Comparison of ENCODE assay signal across 8 mouse cellular contexts in genomic region chr1:190978511-190979073, GRCm38 (mm10). TPM values are rescaled to one million over a fixed set of nuclear protein-coding genes. Genes with fewer than 3 reads are reported as not detected.
DNase-seq lines count a peak whose midpoint lies in the region; ATAC-seq and TF ChIP-seq lines count a peak whose summit lies in the region.

No protein-coding gene starts in this region.

- no peak for TF ChIP-seq RAD21 in CH12.LX (IDR thresholded peaks at IDR 0.05; ENCODE audit: low read depth, low read length)

- ATAC-seq in heart, embryonic 11.5 days (replicated peaks; ENCODE audit: insufficient number of reproducible peaks, low FRiP score, low TSS enrichment): peak; percentile 60
- ATAC-seq in heart, embryonic 14.5 days (ENCODE audit: insufficient number of reproducible peaks, insufficient read depth, low FRiP score, low read depth): peak; percentile 38
- ATAC-seq in limb, embryonic 13.5 days (ENCODE audit: low FRiP score, low read depth): peak; percentile 82; the same call in 1 of the 2 replicates
- peak; percentile 83 for ATAC-seq in neural tube, embryonic 14.5 days (ENCODE audit: low read depth)

- peaks cover 9% of the 10 kb centered on the region for H3K36me3 ChIP-seq in heart, embryonic 11.5 days (ENCODE audit: control insufficient read depth, insufficient read depth, low read length)
- H3K36me3 ChIP-seq in CH12.LX (replicated peaks in 1 of 2; ENCODE audit: control insufficient read depth in 1 of 2, insufficient read depth in 1 of 2, low read length in 1 of 2): no peaks in the 10 kb centered on the region
- peaks cover 25% of the 10 kb centered on the region for H3K36me3 ChIP-seq in heart, embryonic 14.5 days (ENCODE audit: control insufficient read depth, insufficient read depth, low read length)
- peaks cover 25% of the 10 kb centered on the region for H3K36me3 ChIP-seq in limb, embryonic 13.5 days
- H3K36me3 ChIP-seq in neural tube, embryonic 14.5 days (ENCODE audit: control insufficient read depth, insufficient read depth, low read length): peaks cover 13% of the 10 kb centered on the region

- no peak for DNase-seq in heart, adult 11 months
- no peak for DNase-seq in CH12.LX (ENCODE audit: extremely low read depth)
- DNase-seq in cerebellum, postnatal 14 days: peak; percentile 51 to 59
- no peak for DNase-seq in layer of hippocampus, adult 9-10 months (ENCODE audit: low spot score)

- peak overlapping the region; percentile 95 for H3K27ac ChIP-seq in heart, embryonic 11.5 days (ENCODE audit: low read depth, low read length)
- no peak overlapping the region for H3K27ac ChIP-seq in CH12.LX (ENCODE audit: insufficient read depth, low read depth)
- peak overlapping the region; percentile 88 to 93 for H3K27ac ChIP-seq in heart, embryonic 14.5 days (replicated peaks in 1 of 2; ENCODE audit: control insufficient read depth in 1 of 2, insufficient read depth in 1 of 2, low read depth in 2 of 2, low read length in 2 of 2)
- peak overlapping the region; percentile 96 for H3K27ac ChIP-seq in limb, embryonic 13.5 days
- H3K27ac ChIP-seq in neural tube, embryonic 14.5 days (ENCODE audit: low read depth, low read length): peak overlapping the region; percentile 95

- no peaks in the 10 kb centered on the region for H3K27me3 ChIP-seq in heart, embryonic 11.5 days (ENCODE audit: control insufficient read depth, insufficient read depth, low read length)
- H3K27me3 ChIP-seq in CH12.LX (replicated peaks): peaks cover 7% of the 10 kb centered on the region
- no peaks in the 10 kb centered on the region for H3K27me3 ChIP-seq in heart, embryonic 14.5 days (ENCODE audit: control insufficient read depth, insufficient read depth, low read length)
- H3K27me3 ChIP-seq in limb, embryonic 13.5 days: no peaks in the 10 kb centered on the region
- H3K27me3 ChIP-seq in neural tube, embryonic 14.5 days (ENCODE audit: control insufficient read depth, insufficient read depth, low read length): no peaks in the 10 kb centered on the region; the same call in 1 of the 2 replicates

- no peak for TF ChIP-seq CTCF in CH12.LX (conservative IDR thresholded peaks at IDR 0.05 in 1 of 2, IDR thresholded peaks at IDR 0.05 in 1 of 2; ENCODE audit: low read depth in 2 of 2, low read length in 2 of 2)

- TF ChIP-seq EP300 in CH12.LX (IDR thresholded peaks at IDR 0.05; ENCODE audit: low read length): no peak

- in situ Hi-C loops in CH12.LX (cut with MboI; ENCODE audit: low pct_ligation_motif_present, low pct_unique_long_range_greater_than_20kb, low sequenced_read_pairs): no loop called here

- dilution Hi-C loops in CH12.LX (cut with MboI; ENCODE audit: extremely low pct_ligation_motif_present, extremely low pct_unique_long_range_greater_than_20kb, low sequenced_read_pairs): no loop called here

- no peak for TF ChIP-seq POLR2A in CH12.LX (IDR thresholded peaks at IDR 0.05; ENCODE audit: low read depth, low read length)

- no peaks in the 10 kb centered on the region for H3K79me2 ChIP-seq in CH12.LX (replicated peaks; ENCODE audit: control insufficient read depth, extremely low read depth, insufficient read depth, poor library complexity, severe bottlenecking)

- no peaks in the 10 kb centered on the region for H3K9me3 ChIP-seq in heart, embryonic 11.5 days (replicated peaks; ENCODE audit: control insufficient read depth, low read length)
- H3K9me3 ChIP-seq in CH12.LX (replicated peaks; ENCODE audit: low read length): peaks cover 6% of the 10 kb centered on the region
- no peaks in the 10 kb centered on the region for H3K9me3 ChIP-seq in heart, embryonic 14.5 days (ENCODE audit: control insufficient read depth, low read length)
- no peaks in the 10 kb centered on the region for H3K9me3 ChIP-seq in limb, embryonic 13.5 days
- no peaks in the 10 kb centered on the region for H3K9me3 ChIP-seq in neural tube, embryonic 14.5 days (ENCODE audit: control insufficient read depth, low read length)

- peak overlapping the region; percentile 96 for H3K9ac ChIP-seq in heart, embryonic 11.5 days (ENCODE audit: low read depth, low read length)
- H3K9ac ChIP-seq in CH12.LX (ENCODE audit: insufficient read depth, low read depth): no peak overlapping the region
- peak overlapping the region; percentile 96 for H3K9ac ChIP-seq in heart, embryonic 14.5 days (ENCODE audit: low read length)
- peak overlapping the region; percentile 93 for H3K9ac ChIP-seq in limb, embryonic 13.5 days
- peak overlapping the region; percentile 97 for H3K9ac ChIP-seq in neural tube, embryonic 14.5 days (replicated peaks; ENCODE audit: low read depth, low read length)

- under 1% methylated on average over 46 of the region's 46 CpGs for WGBS in heart, embryonic 11.5 days (ENCODE audit: insufficient replicate concordance)
- WGBS in heart, embryonic 14.5 days: 1% methylated on average over 44 of the region's 46 CpGs
- WGBS in limb, embryonic 13.5 days: under 1% methylated on average over 39 of the region's 46 CpGs
- WGBS in neural tube, embryonic 14.5 days: under 1% methylated on average over 41 of the region's 46 CpGs

- peak overlapping the region; percentile 79 for H3K4me3 ChIP-seq in heart, embryonic 11.5 days (ENCODE audit: low read depth, low read length)
- peak overlapping the region in 1 of 3 experiments; percentile 38 for H3K4me3 ChIP-seq in CH12.LX (replicated peaks in 1 of 3; ENCODE audit: low read depth in 2 of 3, low read length in 2 of 3, poor library complexity in 1 of 3)
- peak overlapping the region; percentile 78 for H3K4me3 ChIP-seq in heart, embryonic 14.5 days (ENCODE audit: control insufficient read depth in 1 of 2, insufficient read depth in 1 of 2, low read depth in 1 of 2, low read length in 2 of 2)
- H3K4me3 ChIP-seq in limb, embryonic 13.5 days: peak overlapping the region; percentile 78
- peak overlapping the region; percentile 82 for H3K4me3 ChIP-seq in neural tube, embryonic 14.5 days (ENCODE audit: low read depth, low read length)

- H3K4me2 ChIP-seq in heart, embryonic 11.5 days: peak overlapping the region; percentile 95
- H3K4me2 ChIP-seq in CH12.LX (ENCODE audit: insufficient read depth, low read depth, poor library complexity, severe bottlenecking): peak overlapping the region; percentile 24; the same call in 1 of the 2 replicates
- H3K4me2 ChIP-seq in heart, embryonic 14.5 days (ENCODE audit: low read length): peak overlapping the region; percentile 96
- peak overlapping the region; percentile 93 for H3K4me2 ChIP-seq in limb, embryonic 13.5 days (replicated peaks)
- peak overlapping the region; percentile 93 for H3K4me2 ChIP-seq in neural tube, embryonic 14.5 days (ENCODE audit: low read depth, low read length)

- H3K4me1 ChIP-seq in heart, embryonic 11.5 days (ENCODE audit: control insufficient read depth, insufficient read depth, low read length): peaks cover 45% of the 10 kb centered on the region
- H3K4me1 ChIP-seq in CH12.LX (ENCODE audit: control insufficient read depth in 1 of 2, insufficient read depth in 2 of 2): peaks cover 11 to 27% of the 10 kb centered on the region in 2 experiments
- peaks cover 14 to 39% of the 10 kb centered on the region in 2 experiments; a peak in 3 of 4 replicates for H3K4me1 ChIP-seq in heart, embryonic 14.5 days (ENCODE audit: control insufficient read depth in 2 of 2, insufficient read depth in 2 of 2, low read length in 2 of 2)
- peaks cover 38% of the 10 kb centered on the region for H3K4me1 ChIP-seq in limb, embryonic 13.5 days
- peaks cover 19% of the 10 kb centered on the region for H3K4me1 ChIP-seq in neural tube, embryonic 14.5 days (ENCODE audit: control insufficient read depth, insufficient read depth, low read length)

TF ChIP-seq in CH12.LX, 34 proteins besides CTCF, POLR2A, EP300 and RAD21 (continues in another document):
- no peak for TF ChIP-seq ZKSCAN1 (IDR thresholded peaks at IDR 0.05; ENCODE audit: borderline replicate concordance, low read depth, low read length)
- TF ChIP-seq ZMIZ1 (IDR thresholded peaks at IDR 0.05; ENCODE audit: low read depth, low read length): no peak

RNA-seq across cellular contexts. Expression of gene Vash2, which starts 0.5 kb away (rescaled TPM):
- polyA plus RNA-seq in heart, embryonic 11.5 days (2014; fragmentation: Nextera tagmentation; extraction: Ambion mirVana): 66.2 and 75.8 TPM in 2 replicates
- total RNA-seq in CH12.LX (2012; rRNA removed) (0.04 and 0.08 TPM in 2 replicates), CH12.LX (2014; rRNA removed) (0.05 and 0.17 TPM in 2 replicates)
- 0.16 and 0.25 TPM in 2 replicates for polyA plus RNA-seq in CH12.LX (2012; ENCODE audit: insufficient read length, low read depth)
- 60.7 and 63.4 TPM in 2 replicates for polyA plus RNA-seq in heart, embryonic 14.5 days (2014; fragmentation: Nextera tagmentation; extraction: Ambion mirVana)
- polyA plus RNA-seq in limb, embryonic 13.5 days (2015; fragmentation: Nextera tagmentation; extraction: Ambion mirVana): 64.4 and 72.7 TPM in 2 replicates
- 118 and 125 TPM in 2 replicates for polyA plus RNA-seq in neural tube, embryonic 14.5 days (2014; fragmentation: Nextera tagmentation; extraction: Ambion mirVana)

RNA-seq across cellular contexts. Expression of gene Flvcr1, which starts 47.4 kb away (rescaled TPM):
- 5.4 and 5.6 TPM in 2 replicates for polyA plus RNA-seq in heart, embryonic 11.5 days (2014; fragmentation: Nextera tagmentation; extraction: Ambion mirVana)
- total RNA-seq in CH12.LX (2012; rRNA removed) (40.0 and 47.9 TPM in 2 replicates), CH12.LX (2014; rRNA removed) (86.8 and 93.8 TPM in 2 replicates)
- 35.9 and 37.5 TPM in 2 replicates for polyA plus RNA-seq in CH12.LX (2012; ENCODE audit: insufficient read length, low read depth)
- 3.5 and 4.0 TPM in 2 replicates for polyA plus RNA-seq in heart, embryonic 14.5 days (2014; fragmentation: Nextera tagmentation; extraction: Ambion mirVana)
- 5.2 and 5.8 TPM in 2 replicates for polyA plus RNA-seq in limb, embryonic 13.5 days (2015; fragmentation: Nextera tagmentation; extraction: Ambion mirVana)
- 12.1 and 12.3 TPM in 2 replicates for polyA plus RNA-seq in neural tube, embryonic 14.5 days (2014; fragmentation: Nextera tagmentation; extraction: Ambion mirVana)

RNA-seq across cellular contexts. Expression of gene Angel2, which starts 53.7 kb away (rescaled TPM):
- 32.3 and 34.6 TPM in 2 replicates for polyA plus RNA-seq in heart, embryonic 11.5 days (2014; fragmentation: Nextera tagmentation; extraction: Ambion mirVana)
- 24.4 and 25.3 TPM in 2 replicates for total RNA-seq in CH12.LX (2012; rRNA removed)
- 49.9 and 53.6 TPM in 2 replicates for total RNA-seq in CH12.LX (2014; rRNA removed)
- 34.2 and 34.8 TPM in 2 replicates for polyA plus RNA-seq in CH12.LX (2012; ENCODE audit: insufficient read length, low read depth)
- polyA plus RNA-seq in heart, embryonic 14.5 days (2014; fragmentation: Nextera tagmentation; extraction: Ambion mirVana): 28.6 and 35.4 TPM in 2 replicates
- 55.1 and 55.3 TPM in 2 replicates for polyA plus RNA-seq in limb, embryonic 13.5 days (2015; fragmentation: Nextera tagmentation; extraction: Ambion mirVana)
- 47.9 and 53.3 TPM in 2 replicates for polyA plus RNA-seq in neural tube, embryonic 14.5 days (2014; fragmentation: Nextera tagmentation; extraction: Ambion mirVana)

RNA-seq across cellular contexts. Expression of gene Spata45, which starts 57.8 kb away (rescaled TPM):
- 0.86 TPM in 1 of 2 replicates, not detected in the other for polyA plus RNA-seq in heart, embryonic 11.5 days (2014; fragmentation: Nextera tagmentation; extraction: Ambion mirVana)
- total RNA-seq in CH12.LX (2012; rRNA removed) (not detected in 2 replicates), CH12.LX (2014; rRNA removed) (not detected in 2 replicates)
- polyA plus RNA-seq in CH12.LX (2012; ENCODE audit: insufficient read length, low read depth): 0.76 TPM in 1 of 2 replicates, not detected in the other
- not detected in 2 replicates for polyA plus RNA-seq in heart, embryonic 14.5 days (2014; fragmentation: Nextera tagmentation; extraction: Ambion mirVana)
- polyA plus RNA-seq in limb, embryonic 13.5 days (2015; fragmentation: Nextera tagmentation; extraction: Ambion mirVana): not detected in 2 replicates
- not detected in 2 replicates for polyA plus RNA-seq in neural tube, embryonic 14.5 days (2014; fragmentation: Nextera tagmentation; extraction: Ambion mirVana)

Comparison
In these comparisons a context has a peak if more than half of its experiments do, and no peak if none do; other contexts are left out.
1. H3K4me2 ChIP-seq: peak in every context shown above with its lines; median percentile 96 in heart, embryonic 14.5 days; 95 in heart, embryonic 11.5 days; 93 in limb, embryonic 13.5 days; 93 in neural tube, embryonic 14.5 days; 24 in CH12.LX.
2. DNase-seq: peak in cerebellum, postnatal 14 days (2 of 2); none in heart, adult 11 months (single experiment), CH12.LX (single experiment) and layer of hippocampus, adult 9-10 months (single experiment).
3. RNA of gene Vash2, which starts 0.5 kb away (polyA plus RNA-seq): 118 to 125 TPM in neural tube, embryonic 14.5 days, 64.4 to 72.7 TPM in limb, embryonic 13.5 days, 66.2 to 75.8 TPM in heart, embryonic 11.5 days and 60.7 to 63.4 TPM in heart, embryonic 14.5 days; 0.16 to 0.25 TPM in CH12.LX; every median in the first group is over 10 times any median in the second.
4. Peak in every context shown above with its lines, with median percentiles within 50 percentile points of each other: ATAC-seq.